Mouse (Mus musculus): ENCODE measurements around the gene Mrpl41. TPM values are rescaled to one million over a fixed set of nuclear protein-coding genes. Genes with fewer than 3 reads are reported as not detected.

Mrpl41 gene
- total RNA-seq, 2 experiments from 2014 or later, result 77.8 to 85.6 TPM

DNA sequence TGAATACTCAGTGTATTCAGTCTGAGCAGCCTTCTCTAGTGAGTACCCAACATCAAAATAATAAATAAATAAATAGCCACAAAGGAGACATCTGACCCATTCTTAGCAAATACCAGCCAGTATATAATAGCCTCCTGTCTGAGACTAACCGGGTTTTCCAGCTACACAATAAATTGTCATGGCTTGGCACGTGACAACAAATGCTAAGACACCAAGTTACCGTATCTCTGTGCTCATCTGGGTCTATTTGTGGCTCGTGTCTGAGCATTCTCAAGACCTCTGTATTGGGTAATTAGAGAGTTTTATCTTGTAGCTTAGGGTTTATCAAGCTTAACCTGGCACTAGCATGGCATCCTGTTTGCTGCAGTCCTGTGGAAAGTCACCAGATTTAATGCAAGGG, 32.8 kb downstream of the Mrpl41 start:
- DNase-seq (ENCODE audit: low spot score in 2 of 2), result no peak

DNA sequence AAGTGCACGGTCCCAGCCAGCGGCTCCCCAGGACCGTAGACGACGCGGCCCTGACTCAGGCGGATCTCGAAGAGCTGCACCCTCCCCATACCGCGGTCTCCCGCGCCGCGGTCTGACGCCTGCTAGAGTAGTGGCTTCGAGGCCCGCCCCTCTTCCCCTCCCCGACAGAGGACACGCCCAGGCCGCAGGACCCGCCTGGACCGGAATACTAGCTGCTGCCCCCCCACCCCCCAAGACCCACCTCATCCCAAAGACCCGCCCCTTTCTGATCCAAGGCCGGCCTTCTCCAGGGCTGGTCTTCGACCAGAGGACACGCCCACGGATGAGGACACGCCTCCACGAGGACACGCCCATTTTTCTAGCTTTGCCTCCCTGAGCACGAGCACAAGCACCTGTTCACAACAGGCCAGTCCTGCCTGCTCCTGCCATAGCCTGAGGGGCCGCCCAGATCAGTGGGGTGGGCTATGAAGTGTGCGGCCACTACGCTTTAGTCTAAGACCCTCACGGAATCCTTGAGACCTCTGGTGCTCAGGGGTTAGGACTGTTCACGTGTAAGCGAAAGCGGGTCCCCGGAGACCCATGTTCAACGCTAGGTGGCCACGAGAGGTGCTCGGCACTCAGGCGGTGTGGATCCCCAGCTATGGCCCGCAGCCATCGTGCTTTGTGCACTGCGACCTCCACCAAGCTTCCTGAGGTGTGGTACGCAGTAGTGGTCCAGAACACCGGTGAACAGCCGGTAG, 39.7 kb downstream of the Mrpl41 start, which contains the start of gene Arrdc1:
Arrdc1 (minus strand) TSS at position 196 of the 740 bp plus-strand sequence.
- DNase-seq (ENCODE audit: low spot score in 2 of 2), result peak; percentile 81 to 82

DNA sequence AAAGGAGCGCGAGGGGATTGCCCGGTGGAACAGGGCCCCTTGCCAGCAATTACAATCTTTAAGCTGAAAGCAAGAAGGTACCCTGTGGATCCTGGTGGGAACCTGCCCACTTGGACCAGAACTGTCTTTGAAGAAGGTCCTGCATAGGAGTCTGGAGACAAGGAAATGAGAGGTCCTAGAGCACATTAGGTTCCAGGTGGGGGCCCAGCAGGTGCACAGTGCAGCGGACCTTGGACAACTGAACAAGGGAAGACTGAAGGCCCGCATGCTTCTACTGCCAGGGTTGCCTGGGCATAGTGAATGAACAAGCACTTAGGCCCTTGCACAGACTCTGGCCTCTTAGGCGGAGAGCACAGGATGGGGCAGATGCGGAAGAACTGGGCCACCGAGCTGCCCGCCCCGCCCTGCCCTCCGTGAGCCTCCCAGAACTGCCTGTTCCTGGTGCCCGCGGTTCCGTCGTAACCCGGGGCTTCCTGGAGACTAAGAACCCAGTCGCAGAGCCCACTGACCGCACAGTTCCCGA, 40.4 kb downstream of the Mrpl41 start:
- no peak for DNase-seq (ENCODE audit: low spot score in 2 of 2)

DNA sequence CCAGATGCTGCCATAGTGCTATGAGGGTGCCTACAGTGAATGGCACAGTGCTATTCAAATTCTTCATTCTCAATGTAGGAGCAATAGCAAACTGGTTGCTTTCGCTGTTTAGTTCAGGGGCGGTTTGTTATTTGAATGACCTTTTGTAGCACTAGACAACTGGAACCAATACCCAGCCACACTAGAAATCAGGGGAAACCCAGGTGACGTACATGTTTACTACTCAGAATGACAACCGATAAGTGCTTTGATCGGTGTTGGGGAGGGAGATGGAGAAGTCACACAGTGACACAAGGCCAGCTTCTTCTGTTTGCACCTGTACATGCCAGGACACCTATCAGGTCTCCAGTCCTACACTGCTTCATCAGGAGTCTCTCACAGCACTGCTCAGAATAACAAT, 45.3 kb downstream of the Mrpl41 start:
- no peak for DNase-seq (ENCODE audit: low spot score in 2 of 2)

DNA sequence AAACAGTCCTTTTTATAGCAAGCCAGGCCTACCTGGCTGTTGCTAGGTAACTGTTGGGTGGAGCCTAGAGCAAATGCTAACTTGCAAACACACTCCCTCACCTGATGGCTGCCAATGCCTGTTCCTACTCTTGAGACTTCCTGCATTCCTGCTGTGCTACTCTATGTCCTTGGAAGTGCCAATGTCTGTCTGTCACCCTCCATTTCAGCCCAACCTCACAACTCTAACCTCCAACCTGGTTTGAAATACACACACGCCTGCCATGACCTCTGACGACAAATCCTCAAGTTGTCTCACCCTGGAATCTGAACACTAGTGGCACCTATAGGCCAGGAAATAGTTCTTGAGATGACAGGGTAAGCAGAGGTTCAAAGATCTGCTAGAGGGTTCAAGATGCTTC, 45.8 kb downstream of the Mrpl41 start:
- DNase-seq (ENCODE audit: low spot score in 2 of 2), result no peak

DNA sequence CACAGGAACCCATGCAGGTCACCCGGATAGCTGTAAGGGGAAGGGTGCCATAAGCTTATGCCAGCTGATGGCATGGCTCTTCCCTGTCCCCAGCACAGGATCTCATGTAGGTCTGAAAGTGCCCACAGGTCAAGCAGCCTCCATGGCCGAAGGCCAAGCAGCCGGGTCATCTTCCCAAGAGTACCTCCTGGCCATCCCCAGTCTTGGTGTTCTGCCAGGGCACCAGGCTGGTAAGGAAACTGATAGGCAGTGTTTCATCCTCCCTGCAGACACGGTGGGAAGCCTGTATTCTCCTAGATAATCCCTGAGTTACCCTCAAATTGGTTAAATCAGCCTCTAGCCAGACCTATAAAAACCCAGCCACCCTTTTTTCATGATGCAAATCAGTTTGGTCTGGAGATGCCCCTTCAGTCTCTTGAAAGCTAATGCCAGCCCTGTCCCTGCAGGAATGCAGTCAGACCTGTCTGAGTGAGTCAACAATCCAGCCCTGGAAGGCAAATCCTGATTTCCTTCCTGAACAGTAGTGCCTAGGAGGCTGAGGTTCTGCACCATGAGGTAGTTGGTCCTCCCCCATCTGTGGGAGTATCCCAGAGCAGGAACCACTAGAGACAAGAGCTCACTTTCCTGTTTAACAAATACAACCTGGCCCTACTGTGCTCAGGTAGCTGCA, 47.0 kb downstream of the Mrpl41 start:
- DNase-seq (ENCODE audit: low spot score in 2 of 2), result no peak

DNA sequence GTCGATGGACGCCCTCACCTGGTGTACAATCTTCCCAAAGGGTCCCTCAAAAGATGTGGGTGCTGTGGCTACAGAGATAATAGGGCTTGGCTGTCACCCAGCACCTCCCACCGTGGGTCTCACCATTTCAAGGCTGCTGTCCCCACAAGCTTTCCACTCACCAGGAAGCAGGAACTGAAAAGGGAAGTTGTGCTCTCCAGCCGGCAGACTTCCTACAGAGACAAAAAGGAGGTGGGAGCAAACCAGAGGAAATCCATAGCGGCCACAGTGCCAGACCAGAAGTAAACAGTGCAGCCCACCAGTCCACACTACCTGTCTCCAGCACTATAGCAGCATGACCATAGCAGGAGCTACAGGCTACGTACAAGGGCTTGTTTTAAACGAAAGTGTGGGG, 47.9 kb downstream of the Mrpl41 start:
- DNase-seq (ENCODE audit: low spot score in 2 of 2), result no peak

DNA sequence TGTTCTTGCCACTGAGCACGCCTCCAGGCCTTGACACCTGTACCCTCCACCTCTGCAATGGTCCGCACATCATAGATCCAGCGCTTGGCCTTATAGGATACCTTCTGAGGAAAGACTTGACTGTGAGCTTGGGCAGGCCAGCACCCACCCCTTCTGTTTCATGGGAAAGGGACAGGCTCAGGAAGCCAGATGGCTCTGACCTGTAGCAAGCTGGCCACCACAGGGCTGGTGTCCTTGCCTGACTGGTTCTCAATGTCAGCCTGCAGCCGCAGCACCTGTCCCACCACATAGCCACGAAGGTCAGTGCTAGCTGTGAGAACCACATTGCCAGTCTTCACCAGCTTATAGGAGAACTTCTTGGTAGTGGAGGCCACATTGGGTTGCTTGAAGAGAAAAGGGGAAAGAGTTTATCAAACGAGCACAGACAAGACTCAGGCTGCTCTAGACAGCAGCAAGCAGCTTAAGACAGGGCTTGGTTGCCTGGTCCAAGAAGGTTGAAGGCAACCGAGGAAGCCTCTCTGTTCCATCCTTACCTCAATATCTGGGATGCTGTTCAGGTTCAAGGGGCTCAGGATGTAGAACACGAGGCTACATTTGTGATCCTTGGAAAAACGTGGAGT, 48.4 kb downstream of the Mrpl41 start:
- DNase-seq (ENCODE audit: low spot score in 2 of 2), result no peak

DNA sequence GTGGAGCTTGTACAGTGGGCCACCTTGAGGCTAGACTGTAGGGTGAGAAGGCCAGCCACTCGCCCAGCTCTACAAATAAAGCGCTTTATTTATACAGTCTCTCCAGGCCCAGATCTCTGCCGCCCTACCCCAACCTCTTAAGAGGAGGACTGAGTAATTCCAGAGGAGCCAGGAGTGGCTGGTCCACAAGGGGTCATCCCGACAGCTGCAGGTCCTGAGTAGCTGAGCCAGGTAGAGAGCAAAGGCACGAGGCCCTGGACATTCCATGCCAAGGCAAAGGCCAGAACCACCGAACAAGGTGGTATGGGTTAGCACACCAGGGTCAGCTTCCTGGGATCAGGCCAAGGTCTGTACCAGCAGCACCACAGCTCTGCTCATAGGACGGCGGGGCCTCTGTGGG, 49.6 kb downstream of the Mrpl41 start:
- no peak for DNase-seq (ENCODE audit: low spot score in 2 of 2)

Small RNAs within 50 kb of the gene (microRNA-seq; reads per million reads assigned to microRNA genes)
- 0 reads per million in 2 experiments for gene Gm22875

Other genes starting within 250 kb of the Mrpl41 start
- gene Cacna1b, start 211.9 kb downstream of the Mrpl41 start, total RNA-seq (2021), result 10 to 100 TPM; 75.6 to 83.3 TPM
- gene Ehmt1, start 55.5 kb downstream of the Mrpl41 start, total RNA-seq (2021), result 10 to 100 TPM; 46.7 to 49.8 TPM
- 10 to 100 TPM; 14.1 to 15.3 TPM for gene Arrdc1, start 39.8 kb downstream of the Mrpl41 start, total RNA-seq (2021)
- 10 to 100 TPM; 40.0 to 41.6 TPM for gene Zmynd19, start 25.3 kb downstream of the Mrpl41 start, total RNA-seq (2021)
- 10 to 100 TPM; 24.8 to 32.6 TPM for gene Dph7, start 12.7 kb downstream of the Mrpl41 start, total RNA-seq (2021)
- 10 to 100 TPM; 15.6 to 19.5 TPM for gene Pnpla7, start 935 bp upstream of the Mrpl41 start, total RNA-seq (2021)
- gene Nsmf, start 79.3 kb upstream of the Mrpl41 start, total RNA-seq (2021), result 100 to 1,000 TPM; 435 to 452 TPM
- not detected for gene Entpd8, start 105.2 kb upstream of the Mrpl41 start, total RNA-seq (2021)
- not detected for gene Noxa1, start 120.1 kb upstream of the Mrpl41 start, total RNA-seq (2021)
- gene Nrarp, start 205.7 kb upstream of the Mrpl41 start, total RNA-seq (2021), result 10 to 100 TPM; 19.2 to 23.9 TPM
- gene Tor4a, start 221.8 kb upstream of the Mrpl41 start, total RNA-seq (2021), result 1 to 10 TPM; 2.2 to 2.5 TPM
- 10 to 100 TPM; 62.1 to 68.6 TPM for gene Nelfb, start 236.4 kb upstream of the Mrpl41 start, total RNA-seq (2021)
- under 1 TPM; 0.37 to 0.40 TPM for gene Stpg3, start 239.5 kb upstream of the Mrpl41 start, total RNA-seq (2021)
- gene Fam166a, start 243.6 kb upstream of the Mrpl41 start, total RNA-seq (2021), result not detected
- gene Tubb4b, start 249.6 kb upstream of the Mrpl41 start, total RNA-seq (2021), result 100 to 1,000 TPM; 358 to 360 TPM

Measured in left cerebral cortex, adult 18-20 months (tissue).